Mouse (Mus musculus): Measurements from ENCODE around the gene Jmy. TPM values are rescaled to one million over a fixed set of nuclear protein-coding genes. Genes with fewer than 3 reads are reported as not detected.
"Not testable (repeated sequence)": the region's sequence is repeated elsewhere in the genome, so short reads cannot be mapped to it uniquely, and the experiment has no call there.

Jmy gene
- polyA plus RNA-seq, 1 experiment from 2014 or later = 6.5 TPM

GRCm38 (mm10) chr13:93506920-93507319 is 7.3 kb upstream of the Jmy start:
- ATAC-seq; H3K27me3 ChIP-seq (replicated peaks; ENCODE audit: control insufficient read depth, insufficient read depth, low read length); H3K4me3 ChIP-seq (replicated peaks; ENCODE audit: low read length); H3K9me3 ChIP-seq (ENCODE audit: control insufficient read depth, low read length); H3K9ac ChIP-seq (replicated peaks; ENCODE audit: low read depth, low read length); H3K36me3 ChIP-seq (ENCODE audit: control insufficient read depth, insufficient read depth); H3K4me2 ChIP-seq (ENCODE audit: low read length); H3K27ac ChIP-seq (ENCODE audit: low read length): not testable (repeated sequence)
- H3K4me1 ChIP-seq (replicated peaks; ENCODE audit: control insufficient read depth, insufficient read depth, low read length) = peaks cover 11% of the 10 kb centered on the region
- WGBS = 89% methylated on average over 5 of the region's 5 CpGs

GRCm38 (mm10) chr13:93501724-93502123 is 2.1 kb upstream of the Jmy start:
- Histone ChIP-seq H3K36me3 (ENCODE audit: control insufficient read depth, insufficient read depth) (no peaks in the 10 kb centered on the region), H3K27ac (ENCODE audit: low read length) (no peak overlapping the region), H3K4me2 (ENCODE audit: low read length) (no peak overlapping the region), H3K4me3 (replicated peaks; ENCODE audit: low read length) (no peak overlapping the region), H3K9me3 (ENCODE audit: control insufficient read depth, low read length) (no peaks in the 10 kb centered on the region), H3K27me3 (replicated peaks; ENCODE audit: control insufficient read depth, insufficient read depth, low read length) (no peaks in the 10 kb centered on the region), H3K9ac (replicated peaks; ENCODE audit: low read depth, low read length) (no peak overlapping the region), H3K4me1 (replicated peaks; ENCODE audit: control insufficient read depth, insufficient read depth, low read length) (peaks cover 10% of the 10 kb centered on the region)
- WGBS = 83% methylated on average over 4 of the region's 4 CpGs
- no peak for ATAC-seq

GRCm38 (mm10) chr13:93499973-93500633 is 495 bp upstream of the Jmy start:
- no peaks in the 10 kb centered on the region for H3K36me3 ChIP-seq (ENCODE audit: control insufficient read depth, insufficient read depth)
- peak overlapping the region; percentile 98 for H3K4me3 ChIP-seq (replicated peaks; ENCODE audit: low read length)
- ATAC-seq = no peak
- peak overlapping the region; percentile 95 for H3K4me2 ChIP-seq (ENCODE audit: low read length)
- H3K27ac ChIP-seq (ENCODE audit: low read length) = peak overlapping the region; percentile 95
- H3K9ac ChIP-seq (replicated peaks; ENCODE audit: low read depth, low read length) = peak overlapping the region; percentile 93
- H3K27me3 ChIP-seq (replicated peaks; ENCODE audit: control insufficient read depth, insufficient read depth, low read length) = no peaks in the 10 kb centered on the region
- WGBS = 5% methylated on average over 12 of the region's 12 CpGs
- peaks cover 19% of the 10 kb centered on the region for H3K4me1 ChIP-seq (replicated peaks; ENCODE audit: control insufficient read depth, insufficient read depth, low read length)
- H3K9me3 ChIP-seq (ENCODE audit: control insufficient read depth, low read length) = no peaks in the 10 kb centered on the region

- H3K9me3 ChIP-seq (ENCODE audit: control insufficient read depth, low read length) = no peaks in the 10 kb centered on the region
- H3K4me1 ChIP-seq (replicated peaks; ENCODE audit: control insufficient read depth, insufficient read depth, low read length) = peaks cover 21% of the 10 kb centered on the region
- H3K27ac ChIP-seq (ENCODE audit: low read length) = peak overlapping the region; percentile 95
- peak; percentile 25 for ATAC-seq
- WGBS = under 1% methylated on average over 94 of the region's 94 CpGs
- H3K36me3 ChIP-seq (ENCODE audit: control insufficient read depth, insufficient read depth) = no peaks in the 10 kb centered on the region
- H3K4me3 ChIP-seq (replicated peaks; ENCODE audit: low read length) = peak overlapping the region; percentile 98
- H3K4me2 ChIP-seq (ENCODE audit: low read length) = peak overlapping the region; percentile 95
- H3K9ac ChIP-seq (replicated peaks; ENCODE audit: low read depth, low read length) = peak overlapping the region; percentile 93
- no peaks in the 10 kb centered on the region for H3K27me3 ChIP-seq (replicated peaks; ENCODE audit: control insufficient read depth, insufficient read depth, low read length)
These were observed 1.1 kb downstream of the Jmy start for GRCm38 (mm10) chr13:93498211-93499166.

GRCm38 (mm10) chr13:93496977-93497376 is 2.6 kb downstream of the Jmy start:
- ATAC-seq = no peak
- Histone ChIP-seq H3K36me3 (ENCODE audit: control insufficient read depth, insufficient read depth) (no peaks in the 10 kb centered on the region), H3K9me3 (ENCODE audit: control insufficient read depth, low read length) (no peaks in the 10 kb centered on the region), H3K27me3 (replicated peaks; ENCODE audit: control insufficient read depth, insufficient read depth, low read length) (no peaks in the 10 kb centered on the region), H3K9ac (replicated peaks; ENCODE audit: low read depth, low read length) (no peak overlapping the region), H3K4me1 (replicated peaks; ENCODE audit: control insufficient read depth, insufficient read depth, low read length) (peaks cover 21% of the 10 kb centered on the region), H3K4me2 (ENCODE audit: low read length) (peak overlapping the region; percentile 95), H3K4me3 (replicated peaks; ENCODE audit: low read length) (peak overlapping the region; percentile 38), H3K27ac (ENCODE audit: low read length) (no peak overlapping the region)
- WGBS = 3% methylated on average over 1 of the region's 1 CpGs

GRCm38 (mm10) chr13:93488510-93488909 is 11.1 kb downstream of the Jmy start:
- Histone ChIP-seq H3K4me3 (replicated peaks; ENCODE audit: low read length) (no peak overlapping the region), H3K4me2 (ENCODE audit: low read length) (no peak overlapping the region), H3K36me3 (ENCODE audit: control insufficient read depth, insufficient read depth) (0 out of 2 replicates have a peak, but pooled peaks cover 2% of the 10 kb centered on the region), H3K9ac (replicated peaks; ENCODE audit: low read depth, low read length) (no peak overlapping the region), H3K27ac (ENCODE audit: low read length) (no peak overlapping the region), H3K9me3 (ENCODE audit: control insufficient read depth, low read length) (no peaks in the 10 kb centered on the region), H3K27me3 (replicated peaks; ENCODE audit: control insufficient read depth, insufficient read depth, low read length) (no peaks in the 10 kb centered on the region), H3K4me1 (replicated peaks; ENCODE audit: control insufficient read depth, insufficient read depth, low read length) (no peaks in the 10 kb centered on the region; the same call in 1 of the 2 replicates)
- ATAC-seq = no peak
- WGBS = 72% methylated on average over 2 of the region's 2 CpGs

- no peak overlapping the region for H3K4me2 ChIP-seq (ENCODE audit: low read length)
- no peaks in the 10 kb centered on the region; the same call in 1 of the 2 replicates for H3K4me1 ChIP-seq (replicated peaks; ENCODE audit: control insufficient read depth, insufficient read depth, low read length)
- no peak overlapping the region for H3K4me3 ChIP-seq (replicated peaks; ENCODE audit: low read length)
- no peaks in the 10 kb centered on the region for H3K27me3 ChIP-seq (replicated peaks; ENCODE audit: control insufficient read depth, insufficient read depth, low read length)
- no peaks in the 10 kb centered on the region for H3K9me3 ChIP-seq (ENCODE audit: control insufficient read depth, low read length)
- no peak for ATAC-seq
- 98% methylated on average over 8 of the region's 8 CpGs for WGBS
- no peak overlapping the region for H3K9ac ChIP-seq (replicated peaks; ENCODE audit: low read depth, low read length)
- 0 out of 2 replicates have a peak, but pooled peaks cover 2% of the 10 kb centered on the region for H3K36me3 ChIP-seq (ENCODE audit: control insufficient read depth, insufficient read depth)
- no peak overlapping the region for H3K27ac ChIP-seq (ENCODE audit: low read length)
These were observed 11.9 kb downstream of the Jmy start for GRCm38 (mm10) chr13:93487734-93488133.

GRCm38 (mm10) chr13:93484276-93484675 is 15.3 kb downstream of the Jmy start:
- Histone ChIP-seq H3K9me3 (ENCODE audit: control insufficient read depth, low read length) (no peaks in the 10 kb centered on the region), H3K4me2 (ENCODE audit: low read length) (no peak overlapping the region), H3K27ac (ENCODE audit: low read length) (no peak overlapping the region), H3K27me3 (replicated peaks; ENCODE audit: control insufficient read depth, insufficient read depth, low read length) (no peaks in the 10 kb centered on the region), H3K36me3 (ENCODE audit: control insufficient read depth, insufficient read depth) (no peaks in the 10 kb centered on the region), H3K4me1 (replicated peaks; ENCODE audit: control insufficient read depth, insufficient read depth, low read length) (no peaks in the 10 kb centered on the region; the same call in 1 of the 2 replicates), H3K9ac (replicated peaks; ENCODE audit: low read depth, low read length) (no peak overlapping the region), H3K4me3 (replicated peaks; ENCODE audit: low read length) (no peak overlapping the region)
- ATAC-seq = no peak
- 98% methylated on average over 3 of the region's 3 CpGs for WGBS

- Histone ChIP-seq H3K27me3 (replicated peaks; ENCODE audit: control insufficient read depth, insufficient read depth, low read length) (no peaks in the 10 kb centered on the region), H3K4me2 (ENCODE audit: low read length) (no peak overlapping the region), H3K4me1 (replicated peaks; ENCODE audit: control insufficient read depth, insufficient read depth, low read length) (no peaks in the 10 kb centered on the region), H3K4me3 (replicated peaks; ENCODE audit: low read length) (no peak overlapping the region), H3K36me3 (ENCODE audit: control insufficient read depth, insufficient read depth) (no peaks in the 10 kb centered on the region), H3K27ac (ENCODE audit: low read length) (no peak overlapping the region), H3K9ac (replicated peaks; ENCODE audit: low read depth, low read length) (no peak overlapping the region), H3K9me3 (ENCODE audit: control insufficient read depth, low read length) (no peaks in the 10 kb centered on the region)
- ATAC-seq = no peak
- 98% methylated on average over 3 of the region's 3 CpGs for WGBS
These were observed 18.5 kb downstream of the Jmy start for GRCm38 (mm10) chr13:93481110-93481509.

All from forebrain, embryonic 16.5 days (tissue).